Mouse (Mus musculus) stomach, postnatal 0 days (tissue): ENCODE measurements at regions not wholly inside any gene's neighbourhood (a gene's known extent, or its start where the extent isn't known, plus 50 kb on each side); places are given as distances from the start of the nearest gene placed in this dataset.

Experiments used
- ATAC-seq: fragments of 200-750 bp; cut with Nextera tagmentation; 2 replicates; pipeline ENCODE4 v1.8.0; 2017; ENCODE audit not compliant: low FRiP score, low TSS enrichment
- DNase-seq: peaks from one replicate; pipeline ENCODE4 v3.0.0-alpha.2; 2016; ENCODE audit warnings: low spot score
- H3K27ac ChIP-seq: fragments of 300-500 bp; sonication (generic); replicated peaks from 2 replicates; pipeline ENCODE4 v1.5.1; 2014; ENCODE audit warnings: mild to moderate bottlenecking, control low read depth
- H3K27me3 ChIP-seq: fragments of 300-500 bp; sonication (generic); 2 replicates; pipeline ENCODE4 v1.6.1; 2014; ENCODE audit warnings: low read length; ENCODE audit not compliant: control insufficient read depth, insufficient read depth
- H3K36me3 ChIP-seq: fragments of 300-500 bp; sonication (generic); 2 replicates; pipeline ENCODE4 v1.6.1; 2014; ENCODE audit warnings: low read length, mixed read lengths; ENCODE audit not compliant: control insufficient read depth, insufficient read depth
- H3K4me1 ChIP-seq: fragments of 300-500 bp; sonication (generic); replicated peaks from 2 replicates; pipeline ENCODE4 v1.6.1; 2014; ENCODE audit warnings: antibody characterized with exemption; ENCODE audit not compliant: control insufficient read depth, insufficient read depth
- H3K4me2 ChIP-seq: fragments of 300-500 bp; sonication (generic); replicated peaks from 2 replicates; pipeline ENCODE4 v1.6.1; 2014; ENCODE audit warnings: low read depth, mild to moderate bottlenecking, control low read depth, moderate library complexity
- H3K4me3 ChIP-seq: fragments of 300-500 bp; sonication (generic); 2 replicates; pipeline ENCODE4 v1.5.1; 2014; ENCODE audit warnings: low read depth, low read length, control low read depth
- H3K9ac ChIP-seq: fragments of 300-500 bp; sonication (generic); 2 replicates; pipeline ENCODE4 v1.6.1; 2014; ENCODE audit warnings: mild to moderate bottlenecking, low read length, control low read depth, mixed read lengths
- H3K9me3 ChIP-seq: fragments of 300-500 bp; sonication (generic); 2 replicates; pipeline ENCODE4 v1.6.1; 2016; ENCODE audit warnings: low read length; ENCODE audit not compliant: control insufficient read depth
- CTCF ChIP-seq: IDR thresholded peaks from 2 replicates; pipeline ENCODE4 v1.5.1; 2016; ENCODE audit warnings: antibody characterized with exemption, low read depth, mild to moderate bottlenecking, moderate library complexity
- EP300 ChIP-seq: optimal IDR thresholded peaks from 2 replicates; pipeline ENCODE3; 2016; ENCODE audit warnings: antibody characterized with exemption
- WGBS: fragments of 180-500 bp; shearing (Covaris S2); extraction: QIAGEN DNeasy Blood & Tissue Kit; methylation state at CpG from one replicate; pipeline ENCODE4 v1.1.7; 2014; 5-methylcytosine and 5-hydroxymethylcytosine counted together

DNA sequence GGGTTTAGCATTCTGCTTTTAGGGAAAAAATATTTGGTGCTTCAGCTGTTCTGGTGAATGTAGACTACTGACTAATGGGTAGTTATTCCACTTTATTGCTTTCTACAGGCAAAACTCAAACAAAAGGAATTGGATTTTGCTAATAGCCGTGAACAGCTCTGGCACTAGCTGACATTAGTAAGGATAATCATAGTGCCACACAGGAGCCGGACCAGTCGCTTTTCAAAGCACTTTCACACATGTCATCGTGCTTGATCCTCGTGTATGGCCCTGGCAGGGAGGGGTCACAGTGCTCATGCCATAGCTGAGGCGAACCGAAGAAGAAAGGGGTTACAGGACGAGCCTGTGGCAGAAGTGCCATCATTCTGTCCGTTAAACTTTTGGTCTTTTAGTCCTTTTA is 153.2 kb upstream of the Atp5g3 start:
- no peak overlapping the region for H3K4me3 ChIP-seq
- WGBS, result 74% methylated on average over 9 of the region's 9 CpGs

DNA sequence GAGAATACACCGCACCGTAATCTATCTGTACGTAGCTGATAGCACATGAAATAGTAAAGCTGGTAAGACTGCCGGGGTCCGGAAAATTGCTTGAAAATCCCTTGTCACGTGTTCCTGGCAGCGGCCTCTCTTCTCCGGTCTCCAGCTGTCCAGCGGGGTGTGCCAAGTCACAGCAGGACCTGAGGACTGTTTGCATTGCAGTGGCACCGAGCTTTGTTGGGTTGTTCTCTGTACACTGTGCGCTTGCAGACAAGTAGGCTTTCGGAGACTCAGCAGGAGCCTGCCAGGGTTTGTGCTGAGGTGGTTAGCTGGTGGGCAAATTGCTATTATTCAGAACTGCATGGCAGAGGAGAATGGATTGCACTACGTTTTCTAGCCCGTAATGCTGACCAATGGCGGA is 152.7 kb upstream of the Atp5g3 start:
- no peaks in the 10 kb centered on the region for H3K4me1 ChIP-seq
- no peak for TF ChIP-seq EP300
- TF ChIP-seq CTCF, result no peak
- no peak overlapping the region for H3K27ac ChIP-seq
- no peaks in the 10 kb centered on the region for H3K36me3 ChIP-seq
- DNase-seq (no peak), ATAC-seq (no peak)
- H3K4me2 ChIP-seq, result no peak overlapping the region
- H3K9ac ChIP-seq, result no peak overlapping the region
- no peaks in the 10 kb centered on the region for H3K27me3 ChIP-seq
- H3K4me3 ChIP-seq, result no peak overlapping the region
- H3K9me3 ChIP-seq, result no peaks in the 10 kb centered on the region
- 75% methylated on average over 15 of the region's 15 CpGs for WGBS

More for the DNA sequence above, 153.2 kb upstream of the Atp5g3 start:
- no peak for DNase-seq
- Histone ChIP-seq H3K36me3 (no peaks in the 10 kb centered on the region), H3K4me2 (no peak overlapping the region), H3K27me3 (no peaks in the 10 kb centered on the region), H3K9ac (no peak overlapping the region), H3K27ac (no peak overlapping the region), H3K9me3 (no peaks in the 10 kb centered on the region), H3K4me1 (no peaks in the 10 kb centered on the region)
- no peak for ATAC-seq
- no peak for TF ChIP-seq EP300
- TF ChIP-seq CTCF, result no peak

DNA sequence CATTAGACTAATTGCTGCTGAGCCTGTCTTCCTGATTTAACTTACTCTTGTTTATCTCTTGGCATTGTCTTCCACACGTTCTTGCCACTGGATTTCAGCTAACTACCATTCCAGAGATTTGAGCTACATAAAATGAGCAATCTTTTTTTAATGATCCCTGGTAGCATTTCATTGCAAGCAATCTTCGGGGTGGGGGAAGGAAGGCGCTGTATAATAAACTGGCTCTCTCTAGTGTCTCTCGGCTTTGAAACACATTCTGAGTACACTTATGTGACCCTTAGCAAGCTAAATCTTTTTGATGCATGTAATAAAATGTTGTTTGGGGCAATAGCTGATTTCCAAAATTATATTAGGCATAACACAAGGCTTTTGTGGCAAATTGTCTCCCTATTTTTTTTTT is 152.2 kb upstream of the Atp5g3 start:
- Histone ChIP-seq H3K9me3 (no peaks in the 10 kb centered on the region), H3K9ac (no peak overlapping the region), H3K4me2 (no peak overlapping the region), H3K4me1 (no peaks in the 10 kb centered on the region), H3K4me3 (no peak overlapping the region), H3K27ac (no peak overlapping the region), H3K36me3 (no peaks in the 10 kb centered on the region), H3K27me3 (no peaks in the 10 kb centered on the region)
- TF ChIP-seq CTCF, result no peak
- TF ChIP-seq EP300, result no peak
- no peak for ATAC-seq
- whole genome bisulfite sequencing, result 62% methylated on average over 4 of the region's 4 CpGs
- no peak for DNase-seq

DNA sequence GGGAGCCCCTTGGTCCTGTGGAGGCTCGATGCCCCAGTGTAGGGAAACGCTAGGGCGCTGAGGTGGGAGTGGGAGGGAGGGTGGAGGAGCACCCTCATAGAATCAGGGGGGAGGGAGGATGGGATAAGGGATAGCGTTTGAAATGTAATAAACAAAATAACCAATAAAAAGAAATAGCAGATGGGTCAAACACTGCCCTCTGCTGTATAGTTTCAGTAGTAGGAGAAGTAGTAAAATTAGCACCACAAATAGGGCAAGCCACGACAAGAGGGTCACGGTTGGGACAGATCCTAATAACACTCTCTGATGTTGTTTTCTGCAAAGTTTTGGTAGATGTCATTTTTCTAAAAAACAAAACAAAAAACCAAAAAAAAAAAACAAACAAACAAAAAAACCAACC is 131.3 kb upstream of the Atp5g3 start:
- ATAC-seq, result no peak
- no peak for DNase-seq

DNA sequence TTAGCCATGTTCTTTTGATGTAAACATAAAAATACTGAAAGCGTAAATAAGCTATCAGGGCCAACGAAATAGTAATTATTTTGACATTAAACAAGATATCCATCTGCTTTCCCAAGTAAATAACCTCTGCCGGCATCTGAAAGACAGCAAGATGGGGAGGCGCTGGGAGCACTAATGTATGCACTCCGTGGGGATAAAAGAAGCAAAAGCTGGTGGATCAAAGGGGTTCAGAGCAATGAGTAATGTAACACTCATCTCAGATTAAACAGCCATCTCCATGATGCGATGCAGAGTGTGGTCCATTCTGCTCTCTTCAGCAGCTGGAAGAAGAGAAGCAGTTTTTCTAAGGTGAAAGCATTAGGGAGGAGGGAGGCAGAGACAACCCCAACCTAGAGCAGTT is 128.5 kb upstream of the Atp5g3 start:
- DNase-seq, result no peak
- no peak overlapping the region for H3K4me2 ChIP-seq
- no peaks in the 10 kb centered on the region for H3K36me3 ChIP-seq
- H3K9ac ChIP-seq, result no peak overlapping the region
- no peaks in the 10 kb centered on the region for H3K9me3 ChIP-seq
- H3K27me3 ChIP-seq, result no peaks in the 10 kb centered on the region
- no peak overlapping the region for H3K27ac ChIP-seq
- no peak for ATAC-seq
- H3K4me1 ChIP-seq, result no peaks in the 10 kb centered on the region
- 24% methylated on average over 6 of the region's 6 CpGs for WGBS
- no peak overlapping the region for H3K4me3 ChIP-seq
- no peak for TF ChIP-seq EP300
- TF ChIP-seq CTCF, result no peak

More for the DNA sequence above, 131.3 kb upstream of the Atp5g3 start:
- no peaks in the 10 kb centered on the region for H3K36me3 ChIP-seq
- H3K27ac ChIP-seq, result no peak overlapping the region
- no peaks in the 10 kb centered on the region for H3K4me1 ChIP-seq
- H3K4me3 ChIP-seq, result no peak overlapping the region
- TF ChIP-seq CTCF (peak; percentile 43), EP300 (no peak)
- H3K27me3 ChIP-seq, result no peaks in the 10 kb centered on the region
- H3K9me3 ChIP-seq, result no peaks in the 10 kb centered on the region
- H3K4me2 ChIP-seq, result no peak overlapping the region
- H3K9ac ChIP-seq, result no peak overlapping the region
- 78% methylated on average over 6 of the region's 6 CpGs for WGBS

DNA sequence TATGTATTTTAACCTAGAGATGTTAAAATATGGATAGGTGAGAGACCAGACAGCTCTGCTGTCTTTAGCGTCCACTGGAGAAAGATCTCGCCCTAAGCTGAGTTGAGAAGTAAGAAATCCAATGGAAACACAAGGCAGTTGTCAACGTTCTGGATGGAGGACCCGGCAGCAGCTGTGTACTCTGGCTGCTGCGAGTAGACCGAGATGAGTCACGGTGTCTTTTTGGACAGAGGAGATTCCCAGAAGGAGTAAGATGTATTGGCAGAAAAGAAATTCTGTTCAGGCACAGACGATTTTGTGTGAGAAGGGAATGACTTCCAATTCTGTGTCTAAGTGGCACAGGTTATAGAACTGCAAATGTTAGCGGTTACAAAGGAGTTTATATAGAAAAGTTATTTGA is 124.9 kb upstream of the Atp5g3 start:
- H3K27ac ChIP-seq, result no peak overlapping the region
- ATAC-seq, result no peak
- TF ChIP-seq CTCF (no peak), EP300 (no peak)

More for the DNA sequence above, 124.9 kb upstream of the Atp5g3 start:
- DNase-seq, result no peak
- WGBS, result 68% methylated on average over 9 of the region's 9 CpGs
- Histone ChIP-seq H3K9me3 (no peaks in the 10 kb centered on the region), H3K27me3 (no peaks in the 10 kb centered on the region), H3K4me1 (no peaks in the 10 kb centered on the region), H3K4me3 (no peak overlapping the region), H3K4me2 (no peak overlapping the region), H3K36me3 (no peaks in the 10 kb centered on the region), H3K9ac (no peak overlapping the region)
